Mouse (Mus musculus) WW6 (cell line): ENCODE measurements around the gene Cd8a.
"Not testable (repeated sequence)": the region's sequence is repeated elsewhere in the genome, so short reads cannot be mapped to it uniquely, and the experiment has no call there.

Experiments used
- DNase-seq: peaks from one replicate; pipeline ENCODE4 v3.0.0-alpha.2; 2013; ENCODE audit warnings: low read depth, low spot score

Cd8a gene

DNA sequence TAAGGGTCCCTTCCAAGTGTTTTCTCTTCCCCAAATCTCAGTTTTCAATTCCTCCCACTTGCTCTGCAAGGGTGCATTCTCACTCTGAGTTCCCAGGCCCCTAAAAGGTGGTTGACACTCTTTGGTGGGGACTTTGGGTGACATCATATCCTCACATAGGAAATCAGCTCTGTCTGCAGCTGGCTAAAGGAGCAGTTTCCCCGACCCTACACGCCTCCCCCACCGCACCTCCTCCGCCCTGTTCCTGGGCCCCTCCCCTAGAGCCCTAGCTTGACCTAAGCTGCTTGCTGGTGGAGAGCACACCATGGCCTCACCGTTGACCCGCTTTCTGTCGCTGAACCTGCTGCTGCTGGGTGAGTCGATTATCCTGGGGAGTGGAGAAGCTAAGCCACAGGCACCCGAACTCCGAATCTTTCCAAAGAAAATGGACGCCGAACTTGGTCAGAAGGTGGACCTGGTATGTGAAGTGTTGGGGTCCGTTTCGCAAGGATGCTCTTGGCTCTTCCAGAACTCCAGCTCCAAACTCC lies at the start of gene Cd8a:
Cd8a (plus strand) TSS at position 179 of the 527 bp plus-strand sequence.
- DNase-seq, result no peak

DNA sequence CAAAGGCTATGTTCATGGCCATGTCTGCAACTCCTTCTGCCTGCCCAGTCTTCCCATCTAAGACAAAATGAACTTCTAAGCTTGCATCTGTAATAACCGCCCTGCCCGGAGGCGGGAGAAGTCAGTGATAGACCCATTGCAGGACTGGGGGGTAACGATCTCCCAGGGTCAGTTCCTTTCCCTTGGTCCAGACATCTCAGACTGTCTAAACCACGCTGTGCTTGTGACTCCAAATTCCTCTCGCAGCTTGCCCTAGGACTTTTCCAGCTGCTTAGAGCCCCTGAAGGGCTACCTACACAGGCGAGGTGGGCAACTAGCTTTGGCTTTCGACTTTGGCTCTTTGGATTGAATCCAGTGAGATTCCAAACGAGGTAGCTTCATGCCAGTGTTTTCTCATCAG lies 48.4 kb upstream of the Cd8a start:
- no peak for DNase-seq

DNA sequence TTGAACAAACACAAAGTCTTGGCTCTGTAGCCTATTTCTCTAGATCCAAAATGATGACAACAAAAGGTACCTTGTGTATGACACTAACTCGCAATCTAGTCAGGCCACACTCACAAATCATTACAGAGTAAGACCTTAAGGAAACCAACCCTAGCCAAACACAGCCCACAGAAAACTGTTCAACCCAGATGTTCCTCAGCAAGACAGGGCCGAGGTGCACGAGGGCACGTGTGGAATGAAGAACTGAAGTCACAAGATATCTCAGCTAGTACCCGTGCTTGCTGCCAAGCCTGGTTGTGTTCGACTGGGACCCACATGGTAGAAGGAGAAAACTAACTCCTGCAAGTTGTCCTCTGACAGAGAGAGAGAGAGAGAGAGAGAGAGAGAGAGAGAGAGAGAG lies 43.3 kb upstream of the Cd8a start:
- no peak for DNase-seq

DNA sequence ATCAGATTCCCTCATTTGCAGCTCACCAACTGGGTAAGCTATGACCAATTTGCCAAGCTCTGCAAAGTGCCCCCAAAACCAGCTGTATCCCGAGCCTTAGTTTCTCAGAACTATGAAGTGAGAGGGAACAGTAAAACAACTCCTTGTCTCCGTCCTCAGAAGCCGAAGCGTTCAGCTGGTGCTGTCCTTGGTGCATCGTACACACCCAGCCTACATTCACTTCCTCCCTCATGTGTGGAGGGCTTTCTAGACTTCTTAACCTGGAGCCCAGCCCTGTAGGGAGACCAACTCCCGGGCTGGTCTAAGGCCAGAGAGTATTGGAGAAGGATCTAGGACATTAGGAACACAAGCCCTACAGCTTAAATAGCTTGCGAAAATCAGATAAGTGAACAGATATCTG lies 42.7 kb upstream of the Cd8a start:
- DNase-seq, result no peak

DNA sequence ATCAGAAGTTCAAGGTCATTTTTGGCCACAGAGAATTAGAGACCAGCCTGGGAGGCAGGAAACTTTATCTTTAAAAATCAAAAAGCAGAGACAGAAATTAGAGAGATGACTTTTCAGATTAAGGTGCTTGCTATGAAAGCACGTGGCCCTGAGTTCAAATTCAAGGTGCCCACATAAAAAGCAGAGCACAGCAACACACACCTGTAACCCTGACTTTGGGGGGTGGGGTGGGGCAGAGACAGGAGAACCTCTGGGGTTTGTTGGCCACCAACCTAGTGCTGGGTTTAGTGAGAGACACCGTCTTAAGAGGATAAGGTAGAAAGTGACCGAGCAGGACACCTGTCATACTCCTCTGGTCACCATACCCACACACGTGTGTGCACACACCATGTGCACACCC lies 41.7 kb upstream of the Cd8a start:
- DNase-seq, result not testable (repeated sequence)

DNA sequence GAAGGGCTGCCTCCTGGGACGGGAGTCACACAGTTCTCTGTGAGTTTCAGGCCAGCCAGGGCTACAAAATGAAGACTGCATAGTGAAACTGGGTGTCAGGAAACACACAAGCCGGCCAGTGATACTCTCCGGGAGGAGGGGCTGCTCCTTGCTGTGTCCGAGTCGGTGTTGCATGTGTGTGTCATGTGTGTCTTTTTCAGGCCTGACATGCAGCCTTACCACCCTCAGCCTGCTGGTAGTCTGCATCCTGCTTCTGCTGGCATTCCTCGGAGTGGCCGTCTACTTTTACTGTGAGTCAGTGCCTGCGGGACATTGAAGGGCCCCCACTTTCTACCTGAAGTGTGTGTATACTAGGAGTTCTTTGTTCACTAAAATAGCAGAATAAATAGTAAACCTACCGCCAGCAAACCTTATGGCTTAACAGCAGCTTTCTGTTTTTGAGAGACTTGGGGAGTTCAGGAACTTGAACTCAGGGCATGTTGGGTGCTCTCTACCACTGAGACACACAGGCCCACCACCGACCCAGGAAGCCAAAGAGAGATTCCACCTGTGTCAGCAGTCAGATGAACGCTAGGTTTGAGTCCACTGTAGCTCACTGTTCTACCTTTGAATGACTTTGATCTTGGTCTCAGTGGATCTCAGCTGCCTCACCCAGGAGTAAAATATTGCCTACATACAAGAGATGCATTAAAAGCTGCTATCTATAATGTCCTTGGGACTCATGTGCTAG lies 40.8 kb upstream of the Cd8a start:
- DNase-seq, result no peak

DNA sequence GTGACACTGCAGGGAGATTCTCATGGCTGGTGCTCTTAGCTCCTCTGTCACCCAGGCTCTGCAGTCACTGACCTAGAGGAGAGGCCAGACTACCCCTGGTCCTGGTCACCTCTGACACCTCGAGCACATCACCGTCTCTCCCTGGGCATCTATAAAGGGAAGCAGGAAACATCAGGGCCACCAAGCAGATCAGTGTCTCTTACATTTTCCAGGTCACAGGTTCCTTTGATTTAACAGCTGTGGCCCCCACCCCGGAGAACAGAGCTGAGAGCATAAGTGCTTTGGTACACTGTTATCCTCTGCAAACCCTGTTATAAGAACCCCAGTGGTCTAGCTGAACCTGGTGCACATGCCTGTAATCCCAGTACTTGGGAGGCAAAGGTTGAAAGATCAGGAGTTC lies 40.2 kb upstream of the Cd8a start:
- no peak for DNase-seq

DNA sequence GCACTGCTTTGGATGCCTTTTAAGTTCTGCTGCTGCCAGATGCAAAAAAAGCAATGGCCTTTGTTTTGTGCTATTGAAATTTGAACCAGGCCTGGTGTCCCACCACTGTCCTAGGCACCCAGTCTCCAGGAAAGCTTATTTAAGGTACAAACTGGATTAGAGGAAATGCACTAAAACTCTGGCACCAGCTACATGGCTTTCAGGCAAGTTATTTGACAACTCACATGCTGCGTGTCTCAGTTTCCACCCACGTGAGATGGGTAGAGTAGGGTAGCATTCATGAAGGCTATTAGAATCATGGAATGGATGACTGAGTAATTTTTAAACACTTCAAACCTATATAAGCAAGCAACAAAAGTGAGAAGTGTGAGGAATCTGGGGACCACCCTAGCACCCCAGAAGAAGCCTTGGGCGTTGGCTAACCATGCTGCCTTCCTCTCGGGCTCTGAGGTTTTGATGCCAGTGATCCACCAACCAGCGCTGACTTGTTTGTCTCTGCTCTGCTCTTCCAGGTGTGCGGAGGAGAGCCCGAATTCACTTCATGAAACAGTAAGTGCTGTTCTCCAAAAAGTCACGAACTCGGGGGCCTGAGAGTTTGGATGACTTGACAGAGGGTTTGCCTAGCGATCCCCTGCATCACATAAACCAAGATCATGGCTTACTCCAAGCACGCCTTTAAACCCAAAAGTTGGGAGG lies 39.5 kb upstream of the Cd8a start:
- DNase-seq, result no peak

DNA sequence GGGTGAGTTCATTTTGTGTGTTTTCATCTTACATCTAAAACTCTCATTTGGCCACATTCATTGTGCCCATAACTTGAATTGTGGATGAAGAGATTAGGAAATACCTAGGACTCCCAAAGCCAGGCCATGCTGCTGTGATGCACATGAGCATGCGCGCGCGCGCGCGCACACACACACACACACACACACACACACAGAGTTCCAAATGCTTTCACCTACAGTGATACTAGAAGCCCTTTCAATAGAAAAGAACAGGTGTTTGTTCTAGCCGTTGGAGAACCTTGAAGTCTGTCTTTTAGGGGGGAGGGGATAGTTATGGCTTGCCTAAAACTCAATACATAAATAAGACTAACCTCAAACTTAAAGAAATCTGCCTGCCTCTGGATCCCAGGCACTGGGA lies 35.6 kb upstream of the Cd8a start:
- DNase-seq, result no peak

DNA sequence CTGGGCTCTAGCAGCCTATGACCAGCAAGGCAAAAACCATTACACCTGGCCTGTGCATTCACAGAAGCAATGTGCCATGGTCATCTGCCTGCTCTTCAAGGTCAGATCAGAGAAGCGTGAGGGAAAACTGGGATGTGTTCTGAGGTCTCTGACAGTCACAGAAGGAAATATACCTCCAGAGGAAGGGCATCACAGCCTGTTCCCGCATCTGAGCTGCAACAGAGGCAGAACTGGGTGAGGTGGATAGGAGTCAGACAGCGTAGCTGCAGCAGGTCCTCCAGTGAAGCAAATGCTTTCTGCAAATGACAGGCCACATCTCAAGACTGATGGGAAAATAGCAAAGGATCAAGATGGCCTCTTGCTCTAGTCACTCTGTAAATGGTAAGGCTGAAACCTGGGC lies 34.3 kb upstream of the Cd8a start:
- DNase-seq, result no peak

DNA sequence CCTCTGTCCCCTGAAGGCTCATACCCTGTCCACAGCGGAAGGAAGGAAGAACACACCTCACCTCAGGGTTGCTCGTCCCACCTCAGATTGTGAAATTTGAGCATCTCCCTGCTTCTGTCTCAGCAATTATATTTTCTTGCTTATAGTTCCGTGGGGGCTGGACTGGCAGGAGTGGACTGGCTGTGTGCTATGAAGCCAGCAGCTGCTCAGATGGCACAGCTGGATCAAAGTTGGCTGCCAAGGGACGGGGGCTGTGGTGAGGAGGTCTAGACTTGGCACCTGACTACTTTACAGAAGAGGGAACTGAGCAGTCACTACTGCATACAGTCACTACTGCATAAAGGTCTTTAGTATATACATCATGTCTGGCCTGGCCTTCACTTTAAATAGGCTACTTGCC lies 33.9 kb upstream of the Cd8a start:
- no peak for DNase-seq

DNA sequence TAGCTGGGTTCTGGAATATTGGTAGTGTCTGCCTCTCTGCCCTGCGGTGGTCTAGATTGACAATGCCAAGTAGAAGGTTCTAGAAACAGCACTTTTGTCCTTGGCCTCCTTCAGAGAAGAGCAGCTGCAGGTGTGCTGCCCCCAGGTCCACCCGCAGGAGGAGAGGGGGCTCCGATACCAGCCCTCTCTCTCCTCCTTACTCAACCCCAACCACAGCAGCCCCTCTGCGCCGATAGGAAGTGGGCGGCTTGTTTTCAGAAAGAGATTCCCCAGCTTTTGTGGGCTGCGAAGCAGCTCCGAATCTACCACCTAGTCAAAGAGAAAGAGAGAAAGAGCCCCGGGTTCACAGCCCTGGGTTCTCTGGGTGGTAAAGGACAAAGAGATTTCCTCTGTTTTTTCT lies 32.0 kb upstream of the Cd8a start:
- no peak for DNase-seq

DNA sequence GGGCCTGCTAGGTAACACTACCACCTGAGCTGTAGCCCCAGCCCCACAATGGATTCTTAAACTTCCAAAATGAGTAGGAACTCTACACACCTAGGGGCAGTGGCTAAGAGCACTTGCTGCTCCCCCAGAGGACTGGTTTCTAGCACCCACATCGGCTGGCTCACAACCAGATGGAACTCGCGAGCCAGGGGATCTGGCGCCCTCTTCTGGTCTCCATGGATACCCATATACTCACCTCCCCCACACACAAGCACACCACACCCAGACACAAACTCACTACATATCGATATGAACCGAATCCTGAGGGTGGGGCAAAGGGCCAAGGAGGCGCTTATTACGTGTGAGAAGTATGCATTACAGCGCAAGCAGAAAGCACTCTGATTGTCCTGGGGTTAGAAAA lies 25.2 kb upstream of the Cd8a start:
- DNase-seq, result peak; percentile 7

DNA sequence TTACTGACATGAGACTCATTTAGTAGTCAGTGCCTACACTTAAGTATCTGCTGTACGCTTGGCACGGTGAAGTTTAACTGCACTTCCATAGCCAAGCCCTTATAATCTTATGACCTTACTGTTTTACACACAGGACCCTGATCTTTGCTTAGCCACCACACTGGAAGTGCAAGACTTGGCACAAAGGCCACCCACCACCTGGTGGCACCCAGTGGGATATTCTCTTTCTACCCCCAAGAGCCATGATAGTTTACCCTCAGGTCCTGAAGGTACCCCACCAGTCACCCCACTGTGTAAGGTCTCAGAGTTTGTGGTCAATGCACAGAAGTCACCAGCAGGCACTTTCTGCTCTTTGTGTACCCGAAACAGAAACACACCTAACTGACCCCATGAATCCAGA lies 22.0 kb upstream of the Cd8a start:
- DNase-seq, result no peak

DNA sequence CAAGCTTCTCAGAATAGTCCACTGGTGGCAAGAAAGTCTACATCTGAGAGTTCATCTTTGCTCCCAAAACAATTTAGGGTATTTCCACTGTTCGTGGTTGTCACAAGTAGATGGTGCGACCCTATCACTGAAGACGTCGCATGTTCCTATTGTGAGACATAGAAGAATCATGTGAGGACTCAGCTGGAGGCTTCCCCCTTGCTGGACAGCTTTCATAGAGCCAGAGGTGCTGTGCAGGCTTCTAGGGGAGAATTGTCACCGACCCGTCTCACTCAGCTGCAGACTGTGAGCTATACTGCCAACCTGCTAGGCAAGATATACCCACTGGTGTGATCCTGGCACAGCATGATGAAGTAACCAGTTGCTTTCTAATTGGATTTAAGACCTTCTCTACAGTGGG lies 21.0 kb upstream of the Cd8a start:
- DNase-seq, result no peak

DNA sequence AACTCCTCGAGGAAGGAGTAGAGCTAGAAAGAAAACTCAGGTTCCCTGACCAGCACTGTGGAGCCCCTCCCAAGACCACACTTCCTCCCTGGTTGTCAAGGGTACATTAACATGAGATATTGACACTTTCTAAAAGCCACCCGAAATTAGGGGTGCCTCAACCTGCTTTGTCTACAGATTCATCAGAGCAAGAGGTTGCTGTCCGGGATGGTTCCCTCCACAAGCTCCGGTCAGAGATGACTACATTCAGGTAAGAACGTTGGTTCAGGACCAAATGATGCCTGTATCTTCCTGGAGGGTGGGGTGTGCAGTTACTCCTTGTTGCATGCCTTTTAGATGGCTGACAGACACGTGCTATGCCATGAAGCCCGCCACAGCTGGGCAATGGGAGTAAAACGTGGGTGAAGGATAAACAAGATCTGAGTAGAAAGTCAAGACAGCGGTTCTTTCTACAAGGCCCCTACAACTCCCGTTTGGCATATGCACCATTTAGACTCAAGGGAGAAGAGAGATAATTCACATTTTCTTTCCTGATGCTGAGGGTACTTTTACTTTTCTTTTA lies 20.3 kb upstream of the Cd8a start:
- no peak for DNase-seq

DNA sequence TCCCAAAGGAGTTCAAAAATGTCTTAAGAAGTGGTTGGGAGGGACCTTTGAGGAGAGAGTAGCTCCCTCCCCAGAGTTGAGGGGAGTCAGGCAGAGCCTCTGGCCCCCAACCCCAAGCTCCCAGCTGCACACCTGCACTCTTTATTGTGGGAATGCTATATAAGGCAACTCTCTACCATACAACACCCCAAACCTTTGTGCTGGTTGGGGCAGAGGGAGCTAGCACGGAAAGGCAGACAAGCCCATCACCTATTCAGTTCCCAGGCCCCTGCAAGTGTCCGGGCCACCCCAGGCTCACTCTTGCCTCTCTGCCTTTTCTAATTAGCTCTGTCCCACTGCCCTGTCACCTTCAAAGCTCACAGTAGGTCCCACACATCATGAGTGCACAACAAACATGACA lies 19.5 kb upstream of the Cd8a start:
- no peak for DNase-seq

DNA sequence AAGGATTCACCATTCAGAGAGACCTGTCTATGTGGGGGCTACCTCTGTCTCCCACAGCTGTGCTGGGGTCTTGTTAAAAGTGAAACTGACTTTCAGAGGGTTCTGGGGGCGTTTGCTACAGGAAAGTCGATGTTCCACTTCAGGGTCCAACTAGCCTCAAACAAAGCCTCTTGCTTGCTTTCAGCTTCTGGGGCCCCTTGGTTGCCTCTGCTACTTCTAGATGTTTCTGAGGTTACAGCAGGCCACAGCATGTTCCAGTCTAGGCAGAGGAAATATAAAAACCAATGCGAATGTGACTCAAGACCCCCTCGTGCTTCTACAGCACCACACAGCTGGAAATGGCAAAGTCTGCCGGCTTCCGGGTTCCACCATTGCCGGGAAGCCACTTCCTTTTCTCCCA lies 15.7 kb upstream of the Cd8a start:
- DNase-seq, result no peak

DNA sequence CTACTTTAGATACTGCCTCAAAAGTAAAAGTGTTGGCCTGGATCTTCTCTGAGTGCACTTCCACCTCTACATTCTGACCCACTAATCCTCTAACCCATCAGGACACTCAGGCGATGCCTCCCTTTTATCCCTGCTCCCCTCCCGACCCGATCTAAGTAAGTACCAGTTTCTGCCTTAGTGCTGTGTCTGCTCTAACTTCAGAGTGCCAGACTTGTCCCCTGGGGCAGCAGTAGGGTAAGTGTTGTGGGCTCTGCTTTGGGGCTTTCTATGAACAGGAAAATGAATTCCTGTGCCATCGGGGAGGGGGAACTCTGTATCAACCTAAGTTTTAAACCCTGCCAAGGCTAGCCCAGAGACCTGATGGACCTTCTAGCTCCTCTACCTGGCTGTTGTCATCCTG lies 13.0 kb upstream of the Cd8a start:
- DNase-seq, result no peak

DNA sequence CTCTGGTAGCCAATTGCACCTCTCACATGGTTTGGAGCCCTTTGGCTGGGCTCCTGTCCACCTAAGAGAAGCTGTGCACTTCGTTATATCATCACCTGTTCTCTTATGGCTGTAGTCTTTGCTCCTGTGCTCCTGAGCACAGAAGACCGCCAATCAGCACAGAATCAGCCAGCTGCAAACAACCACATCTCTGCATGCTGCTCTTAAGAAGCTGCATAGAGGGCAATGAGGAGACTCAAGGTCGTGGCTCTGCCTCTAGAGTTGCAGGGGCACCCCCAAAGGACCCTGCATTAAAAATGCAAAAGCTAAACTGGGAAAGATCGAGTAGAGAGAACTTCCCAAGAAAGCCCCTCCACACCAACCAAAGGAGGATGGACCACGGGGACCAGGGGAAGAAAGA lies 12.5 kb upstream of the Cd8a start:
- no peak for DNase-seq

DNA sequence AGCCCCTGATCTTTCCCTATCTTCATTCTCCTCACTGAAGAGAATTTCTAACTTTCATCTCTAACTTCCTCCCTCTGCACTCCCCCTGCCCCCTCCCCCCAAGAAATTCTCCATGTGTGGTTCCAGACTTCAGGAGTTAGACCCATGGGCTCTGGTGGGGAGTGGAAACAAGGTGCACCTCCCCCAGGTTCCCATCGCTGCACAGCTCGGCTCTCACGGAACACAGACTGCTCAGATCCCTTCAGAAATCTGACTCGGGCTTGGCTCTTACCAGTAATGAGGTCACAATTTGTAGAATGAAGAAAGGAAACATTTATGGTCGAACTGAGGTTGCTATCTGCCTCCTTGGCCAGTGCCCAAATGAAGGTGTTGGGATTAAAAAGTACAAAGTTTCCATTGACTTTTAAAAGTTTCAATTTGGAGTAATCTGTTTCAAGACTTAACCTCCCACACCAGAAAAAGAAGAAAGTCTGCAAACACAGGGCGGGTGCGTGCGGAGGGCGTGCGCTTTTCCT lies 12.0 kb upstream of the Cd8a start:
- no peak for DNase-seq

DNA sequence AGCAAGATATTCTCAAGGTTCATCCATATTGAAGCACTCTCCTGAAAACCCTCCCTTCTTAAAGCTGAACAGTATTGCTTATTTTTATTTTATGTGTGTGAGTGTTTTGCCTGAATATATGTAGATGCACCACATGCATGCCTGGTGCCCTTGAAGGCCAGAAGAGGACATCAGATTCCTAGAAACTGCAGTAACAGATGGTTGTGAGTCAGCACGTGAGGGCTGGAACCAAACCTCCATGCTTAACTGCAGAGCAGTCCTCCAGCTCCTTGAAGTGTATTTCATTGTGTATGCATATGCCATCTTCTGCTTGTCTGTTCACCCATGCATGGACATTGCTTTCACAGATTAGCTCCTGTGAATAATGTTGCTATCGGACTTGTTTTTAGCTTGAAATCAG lies 9.2 kb upstream of the Cd8a start:
- no peak for DNase-seq

DNA sequence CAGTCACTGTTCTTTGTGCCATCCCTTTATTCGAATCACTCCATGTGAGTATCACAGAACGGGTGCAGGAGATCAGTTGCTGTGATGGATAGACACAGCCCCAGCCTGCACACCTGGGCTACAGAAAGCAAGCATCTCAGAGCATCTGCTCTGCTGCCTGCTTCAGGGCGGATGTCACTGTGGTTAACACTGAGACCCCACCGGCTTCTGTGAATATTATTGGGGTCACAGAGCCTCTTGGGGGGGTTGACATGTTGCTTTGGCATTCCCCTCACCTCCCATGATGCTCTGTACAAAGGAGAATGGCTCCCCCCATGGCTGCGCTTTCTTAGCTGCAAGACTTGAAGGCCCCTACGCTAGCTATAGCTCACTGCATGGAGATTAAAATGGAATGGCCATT lies 3.8 kb upstream of the Cd8a start:
- DNase-seq, result no peak
